Mouse (Mus musculus) liver, adult 2 months (tissue): ENCODE measurements around the gene Trim2.

ENCODE experiments used
- CTCF ChIP-seq: fragments of 200-500 bp; IDR thresholded peaks from 2 replicates; pipeline ENCODE4 v1.5.1; 2011; ENCODE audit warnings: low read depth, low read length, control low read depth
- POLR2A ChIP-seq: fragments of 200-500 bp; IDR thresholded peaks from 2 replicates; pipeline ENCODE4 v1.6.1; 2011; ENCODE audit warnings: low read length, control low read depth; ENCODE audit not compliant: insufficient read depth; ENCODE audit errors: extremely low read depth

- TF ChIP-seq CTCF (no peak), POLR2A (no peak)
These were observed 112.8 kb downstream of the Trim2 start for GRCm38 (mm10) chr3:84193881-84194280.
